Mouse (Mus musculus) heart, adult 9 months (tissue): ENCODE results near the gene Srp9.

Experiments used
- DNase-seq, 2 experiments: peaks; one replicate each; pipeline ENCODE4 v3.0.0; 2022; ENCODE audit warnings: low spot score in 2 of 2

Srp9 gene

DNA sequence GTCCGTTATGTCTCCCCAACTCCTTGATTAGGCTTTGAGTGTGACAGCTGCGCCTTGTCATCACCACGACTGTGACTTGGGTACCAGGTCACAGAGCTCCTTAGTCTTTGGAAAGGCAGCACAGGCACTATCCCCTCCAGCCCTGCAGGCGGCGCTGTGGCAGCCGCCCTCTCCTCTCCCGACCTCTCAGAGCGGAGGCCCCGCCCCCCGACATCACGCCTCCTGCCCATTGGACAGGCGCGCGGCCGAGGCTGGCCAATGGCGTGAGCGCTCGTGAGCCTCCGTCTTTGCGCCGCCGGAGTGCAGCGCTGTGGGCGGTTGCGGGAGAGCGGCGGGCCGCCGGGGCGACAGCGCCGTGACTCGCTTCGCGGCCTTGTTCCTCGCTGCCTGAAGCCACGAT lies at the start of gene Srp9:
Srp9 (plus strand) TSS at position 232 of the 400 bp plus-strand sequence.
- DNase-seq: peak; percentile 94 to 96

DNA sequence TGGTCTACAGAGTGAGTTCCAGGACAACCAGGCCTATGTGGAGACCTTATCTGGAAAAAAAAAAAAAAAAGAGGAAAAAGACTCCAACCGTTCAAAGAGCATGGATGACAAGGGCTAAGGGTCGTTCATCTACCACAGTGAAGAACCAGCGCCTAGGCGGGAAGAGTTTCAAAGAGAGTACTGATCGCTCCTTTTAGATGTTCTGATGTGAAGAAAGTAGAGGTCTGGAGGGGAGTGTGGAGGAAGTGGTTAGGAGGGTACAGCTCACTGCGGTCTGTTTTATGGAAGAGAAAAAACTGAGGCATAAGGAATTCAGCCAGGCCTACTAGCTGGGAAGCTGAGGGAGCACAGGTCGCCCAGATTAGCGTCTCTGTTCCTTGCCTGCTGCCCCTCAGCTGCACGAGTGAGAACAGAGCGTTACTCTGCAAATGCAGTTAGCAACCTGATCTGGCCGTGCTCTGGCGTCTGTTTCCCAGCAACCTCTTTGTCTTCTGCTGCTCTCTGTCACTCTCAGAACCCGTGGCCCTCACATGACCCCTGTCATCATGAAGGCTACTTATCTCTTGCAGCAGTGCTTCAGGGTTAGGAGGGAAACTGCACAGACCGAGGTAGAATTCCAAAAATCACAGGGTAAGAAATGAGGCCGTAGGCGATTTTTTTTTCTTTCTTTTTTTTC lies 42.7 kb upstream of the Srp9 start:
- peak in 1 of 2 experiments; percentile 40 for DNase-seq

GRCm38 (mm10) chr1:182083459-182083858 lies 41.1 kb upstream of the Srp9 start:
- no peak for DNase-seq

DNA sequence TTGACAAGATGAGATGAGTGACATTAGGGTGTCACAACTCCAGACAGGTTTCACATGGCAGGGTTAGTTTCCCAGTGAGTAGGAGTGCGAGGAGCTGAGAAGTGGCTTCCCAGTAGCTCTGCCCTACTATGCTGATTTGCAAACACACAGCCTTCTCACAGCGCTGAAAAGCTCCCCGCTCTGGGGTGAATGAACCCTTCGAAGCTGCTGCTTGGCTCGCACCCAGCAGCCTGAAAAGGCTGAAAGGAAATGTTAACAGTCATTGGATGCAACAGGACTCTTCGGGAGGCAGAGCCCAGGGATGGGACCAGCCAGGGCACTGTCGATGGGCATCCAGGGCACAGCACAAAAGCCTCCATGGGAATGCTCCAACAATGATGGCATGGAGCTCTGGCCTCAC lies 37.8 kb upstream of the Srp9 start:
- DNase-seq: no peak

- no peak for DNase-seq
Observed at GRCm38 (mm10) chr1:182087351-182087750, 37.2 kb upstream of the Srp9 start.

DNA sequence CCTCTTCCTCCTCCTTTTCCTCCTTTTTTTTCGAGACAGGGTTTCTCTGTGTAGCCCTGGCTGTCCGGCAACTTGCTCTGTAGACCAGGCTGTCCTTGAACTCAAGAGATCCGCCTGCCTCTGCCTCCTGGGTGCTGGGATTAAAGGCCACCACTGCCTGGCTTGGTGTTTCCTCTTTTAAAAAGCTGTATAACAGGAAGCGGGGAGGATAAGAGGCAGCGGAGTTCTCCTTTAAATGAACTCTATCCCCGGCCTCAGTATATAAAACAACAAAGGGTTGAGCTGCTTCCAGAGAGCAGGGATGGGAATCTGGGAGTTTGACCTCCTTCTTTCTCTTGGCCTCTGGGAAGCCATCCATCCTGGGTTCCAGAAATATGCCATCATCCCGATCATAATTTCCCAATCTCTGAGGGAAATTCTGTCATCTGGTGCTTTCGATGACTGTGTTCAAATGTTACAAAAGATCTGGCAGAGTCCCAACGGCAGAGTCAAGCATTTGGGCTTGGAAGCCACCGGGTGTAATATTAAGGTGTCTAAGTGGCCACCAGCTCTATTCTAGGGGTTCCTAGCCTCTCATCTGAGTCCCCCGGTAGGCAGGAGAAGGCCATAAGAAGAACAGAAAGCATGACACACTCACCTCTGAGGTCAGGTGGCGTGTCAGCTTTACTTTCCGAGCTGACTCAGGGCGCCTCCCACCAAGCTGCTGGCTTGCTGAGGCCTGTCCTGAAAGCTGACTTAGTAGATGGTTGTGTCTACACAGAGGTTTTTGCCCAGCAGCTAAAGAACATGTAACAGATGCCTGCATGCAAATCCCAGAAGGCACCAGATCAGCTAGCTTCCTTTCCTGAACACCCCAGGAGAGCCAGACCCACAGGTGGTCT lies 36.5 kb upstream of the Srp9 start:
- DNase-seq: peak; percentile 46 to 69

GRCm38 (mm10) chr1:182088844-182089418 lies 35.6 kb upstream of the Srp9 start:
- peak; percentile 51 to 68 for DNase-seq

- DNase-seq: no peak
Observed at GRCm38 (mm10) chr1:182089600-182090297, 34.8 kb upstream of the Srp9 start.

- DNase-seq: peak in 1 of 2 experiments; percentile 22
Observed at GRCm38 (mm10) chr1:182090298-182090677, 34.2 kb upstream of the Srp9 start.

- DNase-seq: no peak
Observed at GRCm38 (mm10) chr1:182091261-182091660, 33.3 kb upstream of the Srp9 start.

GRCm38 (mm10) chr1:182091746-182092412 lies 32.7 kb upstream of the Srp9 start:
- no peak for DNase-seq

GRCm38 (mm10) chr1:182092413-182092800 lies 32.1 kb upstream of the Srp9 start:
- DNase-seq: no peak

DNA sequence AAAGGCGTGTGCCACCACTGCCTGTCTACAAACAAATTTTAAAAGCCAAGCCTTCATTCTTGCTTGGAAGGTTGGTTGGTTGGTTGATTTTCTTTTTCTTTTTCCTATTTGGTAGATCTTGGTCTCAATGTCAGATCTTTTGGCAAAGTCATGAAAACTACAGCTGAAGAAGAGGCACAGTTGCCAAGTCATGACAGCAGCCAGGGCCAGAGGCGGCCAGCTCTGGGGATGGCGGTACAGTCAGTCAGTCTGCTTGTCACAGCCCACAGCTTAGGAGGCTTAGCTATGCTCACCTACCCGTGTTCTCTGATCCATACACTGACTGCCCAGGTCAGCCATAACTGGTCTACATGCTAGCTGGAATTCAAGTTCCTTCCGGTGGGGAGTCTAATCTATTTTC lies 31.1 kb upstream of the Srp9 start:
- no peak for DNase-seq

DNA sequence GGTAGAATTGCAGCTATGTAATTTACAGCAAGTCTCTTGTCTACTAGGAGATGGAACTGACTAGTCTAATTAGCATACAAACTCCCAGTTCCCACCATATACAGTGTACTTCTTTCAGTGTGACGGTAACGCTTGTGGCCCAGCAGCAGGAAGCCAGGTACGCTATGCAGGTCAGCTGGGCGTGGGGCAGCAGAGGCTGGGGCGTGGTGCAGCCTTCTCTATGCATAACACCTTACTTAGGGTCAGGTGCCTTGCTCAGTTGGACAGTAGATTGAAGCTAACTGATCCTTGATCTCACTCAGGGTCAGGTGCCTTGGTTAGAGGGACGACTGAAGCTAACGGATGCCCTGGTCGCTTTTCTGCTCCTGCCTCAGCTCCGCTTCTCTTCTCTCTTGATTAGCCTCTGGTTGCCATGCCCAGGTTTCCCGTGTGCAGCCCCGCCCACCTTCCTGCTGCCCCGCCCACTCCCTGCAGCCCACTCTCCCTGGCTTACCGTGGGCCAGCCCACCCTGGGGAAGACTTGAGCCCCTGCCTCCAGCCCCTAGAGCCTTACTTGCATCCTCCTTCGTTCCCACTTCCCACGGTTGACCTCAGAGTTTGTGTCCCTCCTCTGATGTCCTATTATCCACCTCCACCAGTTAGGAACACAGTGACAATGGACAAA lies 29.9 kb upstream of the Srp9 start:
- DNase-seq: no peak

DNA sequence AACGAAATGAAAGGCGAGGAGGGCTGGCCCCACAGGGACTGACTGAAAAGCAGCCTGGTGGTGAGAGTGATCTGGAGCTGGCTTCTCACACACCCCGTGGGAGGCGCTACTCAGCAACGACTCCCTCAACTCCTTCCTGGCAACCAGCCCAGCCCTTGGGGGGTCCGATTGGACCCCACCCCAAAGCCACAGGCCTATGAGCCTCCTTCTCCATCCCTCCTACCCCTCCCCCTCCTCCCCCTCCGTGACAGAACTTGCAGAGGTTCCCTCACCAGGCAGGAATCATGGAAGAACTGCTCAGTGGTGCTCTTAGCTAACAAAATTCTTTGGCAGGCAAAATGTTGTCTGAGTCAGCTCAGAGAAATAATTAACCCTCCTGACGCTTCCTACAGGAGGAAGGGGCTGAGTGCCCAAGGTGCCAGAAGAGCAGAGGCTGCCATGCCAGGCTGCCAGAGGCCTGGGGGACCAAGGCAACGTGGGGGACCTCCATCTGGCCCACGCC lies 29.2 kb upstream of the Srp9 start:
- no peak for DNase-seq

DNA sequence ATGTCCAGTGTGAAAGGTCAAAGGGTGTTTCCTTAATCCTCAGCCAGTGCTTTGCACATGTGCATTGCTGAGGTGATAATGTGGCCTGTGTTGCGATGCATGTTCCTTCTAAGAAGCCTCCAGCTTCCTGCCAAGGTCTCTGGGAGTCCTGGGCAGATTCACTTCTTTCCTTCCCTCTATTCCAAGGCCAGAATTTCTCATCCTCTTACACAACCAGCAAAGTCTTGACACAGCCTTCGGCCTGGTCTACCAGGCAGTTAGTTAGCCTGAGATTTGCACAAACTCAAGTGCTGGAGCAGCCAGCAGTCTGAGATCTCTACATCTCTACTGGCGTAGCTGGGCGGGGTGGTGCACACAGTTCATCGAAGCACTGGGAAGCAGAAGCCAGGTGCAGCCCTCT lies 27.8 kb upstream of the Srp9 start:
- DNase-seq: no peak

GRCm38 (mm10) chr1:182099062-182099461 lies 25.5 kb upstream of the Srp9 start:
- DNase-seq: no peak

GRCm38 (mm10) chr1:182100403-182100802 lies 24.1 kb upstream of the Srp9 start:
- DNase-seq: no peak

DNA sequence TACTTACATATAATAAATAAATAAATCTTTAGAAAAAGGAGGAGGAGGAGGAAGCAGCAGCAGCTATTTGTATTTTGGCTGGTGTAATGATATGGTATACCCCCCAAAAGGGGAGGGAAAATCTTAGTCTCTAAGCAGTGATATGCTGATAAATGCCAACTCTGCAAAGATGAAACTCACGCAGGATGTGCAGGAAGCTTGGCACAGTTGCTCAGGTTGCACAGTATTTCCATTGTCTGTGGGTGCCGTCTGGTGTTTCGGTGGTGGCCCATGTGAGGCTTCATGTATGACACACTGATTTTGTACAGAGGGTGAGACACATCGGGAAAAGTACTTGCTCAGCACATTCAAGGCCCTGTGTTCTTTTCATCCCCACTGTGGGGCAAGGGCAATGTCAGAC lies 23.1 kb upstream of the Srp9 start:
- no peak for DNase-seq

- DNase-seq: peak in 1 of 2 experiments; percentile 46
Observed at GRCm38 (mm10) chr1:182102706-182103105, 21.8 kb upstream of the Srp9 start.

- peak; percentile 61 to 85 for DNase-seq
Observed at GRCm38 (mm10) chr1:182103436-182103835, 21.1 kb upstream of the Srp9 start.
